Mouse (Mus musculus) MEL (cell line): ENCODE measurements around the gene Adgrv1. TPM values are rescaled to one million over a fixed set of nuclear protein-coding genes. Genes with fewer than 3 reads are reported as not detected.

Experiments used
- DNase-seq: peaks from one replicate; pipeline ENCODE4 v3.0.0; 2011; ENCODE audit warnings: low read depth, low spot score
- H3K27ac ChIP-seq: 2 replicates; pipeline ENCODE4 v1.5.1; 2012; ENCODE audit warnings: low read depth, mild to moderate bottlenecking, control low read depth, low read length, moderate library complexity; ENCODE audit not compliant: control insufficient read depth
- H3K27me3 ChIP-seq, 2 experiments: fragments of 150-350 bp in 1 of 2; sonication (generic) in 1 of 2; 2 replicates each; pipeline ENCODE4 v1.6.1; 2012; ENCODE audit warnings: low read length in 2 of 2, mild to moderate bottlenecking in 2 of 2, improper control_type of control experiment in 1 of 2, moderate library complexity in 1 of 2; ENCODE audit not compliant: insufficient read depth in 2 of 2, control insufficient read depth in 1 of 2
- H3K36me3 ChIP-seq, 2 experiments: 2 replicates each; pipeline ENCODE4 v1.6.1; 2012 to 2014; ENCODE audit warnings: low read length in 2 of 2, improper control_type of control experiment in 1 of 2, inconsistent platforms in 1 of 2, mild to moderate bottlenecking in 1 of 2; ENCODE audit not compliant: insufficient read depth in 2 of 2, control insufficient read depth in 1 of 2
- H3K4me1 ChIP-seq, 2 experiments: fragments of 150-350 bp in 1 of 2; sonication (generic) in 1 of 2; 2 replicates each; pipeline ENCODE4 v1.6.1; 2012; ENCODE audit warnings: low read length in 2 of 2, improper control_type of control experiment in 1 of 2, mild to moderate bottlenecking in 1 of 2; ENCODE audit not compliant: insufficient read depth in 2 of 2, control insufficient read depth in 1 of 2
- H3K4me3 ChIP-seq, 2 experiments: fragments of 150-350 bp in 1 of 2; sonication (generic) in 1 of 2; 2 replicates each; pipeline ENCODE4 v1.5.1; 2012; ENCODE audit warnings: low read depth in 2 of 2, low read length in 2 of 2, mild to moderate bottlenecking in 2 of 2, moderate library complexity in 2 of 2, control low read depth in 1 of 2, improper control_type of control experiment in 1 of 2; ENCODE audit not compliant: control insufficient read depth in 1 of 2, insufficient read depth in 1 of 2
- H3K79me2 ChIP-seq: 2 replicates; pipeline ENCODE4 v1.6.1; 2012; ENCODE audit warnings: mild to moderate bottlenecking, low read length, moderate library complexity; ENCODE audit not compliant: control insufficient read depth, poor library complexity, insufficient read depth
- H3K9ac ChIP-seq: 2 replicates; pipeline ENCODE4 v1.6.1; 2012; ENCODE audit warnings: low read depth, mild to moderate bottlenecking, control low read depth, low read length, moderate library complexity; ENCODE audit not compliant: control insufficient read depth, poor library complexity, severe bottlenecking
- H3K9me3 ChIP-seq: fragments of 150-350 bp; sonication (generic); replicated peaks from 2 replicates; pipeline ENCODE4 v1.6.1; 2012; ENCODE audit warnings: mild to moderate bottlenecking, low read length, improper control_type of control experiment, moderate library complexity; ENCODE audit not compliant: insufficient read depth
- BHLHE40 ChIP-seq: IDR thresholded peaks from 2 replicates; pipeline ENCODE4 v1.6.1; 2012; ENCODE audit warnings: low read depth, mild to moderate bottlenecking, inconsistent platforms, low read length, improper control_type of control experiment, borderline replicate concordance
- CHD1 ChIP-seq: IDR thresholded peaks from 2 replicates; pipeline ENCODE4 v1.6.1; 2012; ENCODE audit warnings: low read depth, mild to moderate bottlenecking, inconsistent platforms, low read length, improper control_type of control experiment
- CTCF ChIP-seq, 3 experiments: IDR thresholded peaks in 2 of 3; conservative IDR thresholded peaks in 1 of 3; 2 replicates each; pipeline ENCODE4 v1.5.1; 2011 to 2012; ENCODE audit warnings: low read length in 3 of 3, low read depth in 2 of 3, mild to moderate bottlenecking in 2 of 3, improper control_type of control experiment in 1 of 3, inconsistent platforms in 1 of 3, mixed read lengths in 1 of 3, moderate library complexity in 1 of 3; ENCODE audit not compliant: control insufficient read depth in 1 of 3, insufficient read depth in 1 of 3, poor library complexity in 1 of 3, severe bottlenecking in 1 of 3
- ELF1 ChIP-seq: IDR thresholded peaks from 2 replicates; pipeline ENCODE4 v1.6.1; 2014; ENCODE audit warnings: low read depth, mild to moderate bottlenecking, inconsistent platforms, low read length, improper control_type of control experiment, moderate library complexity
- EP300 ChIP-seq, 2 experiments: IDR thresholded peaks; 2 replicates each; pipeline ENCODE4 v1.6.1; 2011; ENCODE audit warnings: improper control_type of control experiment in 2 of 2, low read length in 2 of 2, low read depth in 1 of 2, mild to moderate bottlenecking in 1 of 2
- ETS1 ChIP-seq: IDR thresholded peaks from 2 replicates; pipeline ENCODE4 v1.6.1; 2012; ENCODE audit warnings: low read depth, mild to moderate bottlenecking, inconsistent platforms, low read length, improper control_type of control experiment, moderate library complexity
- HCFC1 ChIP-seq: IDR thresholded peaks from 2 replicates; pipeline ENCODE4 v1.6.1; 2012; ENCODE audit warnings: low read depth, mild to moderate bottlenecking, inconsistent platforms, low read length, improper control_type of control experiment, moderate library complexity
- MEF2A ChIP-seq: IDR thresholded peaks from 2 replicates; pipeline ENCODE4 v1.6.1; 2014; ENCODE audit warnings: low read depth, mild to moderate bottlenecking, inconsistent platforms, low read length, improper control_type of control experiment; ENCODE audit not compliant: poor library complexity, insufficient replicate concordance, severe bottlenecking; ENCODE audit errors: extremely low read depth
- MYC ChIP-seq: IDR thresholded peaks from 2 replicates; pipeline ENCODE4 v1.6.1; 2011; ENCODE audit warnings: low read depth, mild to moderate bottlenecking, low read length, improper control_type of control experiment, moderate library complexity
- POLR2A ChIP-seq, 2 experiments: IDR thresholded peaks; 2 replicates each; pipeline ENCODE4 v1.6.1; 2011 to 2012; ENCODE audit warnings: low read length in 2 of 2, mild to moderate bottlenecking in 2 of 2, control low read depth in 1 of 2, improper control_type of control experiment in 1 of 2, low read depth in 1 of 2, moderate library complexity in 1 of 2; ENCODE audit not compliant: control insufficient read depth in 1 of 2, insufficient read depth in 1 of 2, poor library complexity in 1 of 2
- POLR2AphosphoS5 ChIP-seq: IDR thresholded peaks from 2 replicates; pipeline ENCODE4 v1.6.1; 2012; ENCODE audit warnings: low read depth, borderline replicate concordance, mild to moderate bottlenecking, inconsistent platforms, low read length, moderate library complexity, mixed read lengths
- TCF12 ChIP-seq: IDR thresholded peaks from 2 replicates; pipeline ENCODE4 v1.6.1; 2014; ENCODE audit warnings: low read depth, mild to moderate bottlenecking, inconsistent platforms, low read length, improper control_type of control experiment, moderate library complexity
- UBTF ChIP-seq: IDR thresholded peaks from 2 replicates; pipeline ENCODE4 v1.6.1; 2012; ENCODE audit warnings: low read depth, mild to moderate bottlenecking, inconsistent platforms, low read length, improper control_type of control experiment, moderate library complexity, borderline replicate concordance; ENCODE audit not compliant: insufficient read depth
- USF1 ChIP-seq: IDR thresholded peaks from 2 replicates; pipeline ENCODE4 v1.6.1; 2014; ENCODE audit warnings: low read depth, mild to moderate bottlenecking, inconsistent platforms, low read length, improper control_type of control experiment, moderate library complexity
- polyA plus RNA-seq, 2 experiments: library from polyadenylated mRNA; stranded (reverse) in 1 of 2; unstranded in 1 of 2; fragments of >175 nt in 1 of 2; fragments of >200 nt in 1 of 2; gene quantifications; 2 replicates each; pipeline versions ENCODE4 v1.2.1 to v1.2.4; 2012; ENCODE audit warnings: low replicate concordance in 2 of 2, low read depth in 1 of 2; ENCODE audit not compliant: insufficient read length in 2 of 2, insufficient read depth in 1 of 2, missing spikeins in 1 of 2
- total RNA-seq: library from RNA; depleted of rRNA; stranded (reverse); fragments of 300-350 nt; gene quantifications from 2 replicates; pipeline ENCODE4 v1.2.3, GENCODE M21; 2012; rRNA removed

Gene Adgrv1
- 5.6 and 5.8 TPM in 2 replicates for total RNA-seq
- 1 to 10 TPM in 1 of 2 experiments, not detected in 1; 5.8 TPM for polyA plus RNA-seq

- Histone ChIP-seq H3K4me3 (peak within 1 kb of the TSS; percentile 80 to 94), H3K4me1 (peaks cover 4 to 5% of the 10 kb centered on the region in 2 experiments; a peak in 3 of 4 replicates), H3K9me3 (no peaks in the 10 kb centered on the region), H3K36me3 (peaks cover 0 to 6% of the 10 kb centered on the region in 2 experiments; a peak in 1 of 4 replicates), H3K9ac (peak within 1 kb of the TSS; percentile 73)
- TF ChIP-seq UBTF (no peak), POLR2A (IDR thresholded peaks at IDR 0.05; ENCODE audit: control insufficient read depth in 1 of 2, insufficient read depth in 1 of 2, low read depth in 1 of 2, low read length in 2 of 2, poor library complexity in 1 of 2) (peak in 1 of 2 experiments; percentile 25; a peak in 1 of 4 replicates)
- TF ChIP-seq, all 39 proteins: peak for 1
- peak; percentile 70 for DNase-seq
- H3K79me2 ChIP-seq = peaks cover 3% of the 10 kb centered on the region
- H3K27ac ChIP-seq = peak within 1 kb of the TSS; percentile 65
- no peaks in the 10 kb centered on the region for H3K27me3 ChIP-seq
Observed at GRCm38 (mm10) chr13:81632720-81633415, at the start of gene Adgrv1. TSS of gene Adgrv1 (minus strand) at chr13:81633154.

- DNase-seq = no peak
- no peak overlapping the region for H3K9ac ChIP-seq
- no peaks in the 10 kb centered on the region for H3K27me3 ChIP-seq
- no peaks in the 10 kb centered on the region for H3K4me1 ChIP-seq
- peaks cover 0 to 15% of the 10 kb centered on the region in 2 experiments; a peak in 2 of 4 replicates for H3K36me3 ChIP-seq
- H3K4me3 ChIP-seq = no peak overlapping the region
- no peak overlapping the region for H3K27ac ChIP-seq
- TF ChIP-seq BHLHE40 (no peak), CHD1 (no peak), MEF2A (no peak), ELF1 (no peak), ETS1 (no peak), TCF12 (no peak), USF1 (no peak), CTCF (IDR thresholded peaks at IDR 0.05 in 2 of 3, conservative IDR thresholded peaks at IDR 0.05 in 1 of 3; ENCODE audit: control insufficient read depth in 1 of 3, insufficient read depth in 1 of 3, low read depth in 2 of 3, low read length in 3 of 3, poor library complexity in 1 of 3, severe bottlenecking in 1 of 3) (no peak), POLR2A (IDR thresholded peaks at IDR 0.05; ENCODE audit: control insufficient read depth in 1 of 2, insufficient read depth in 1 of 2, low read depth in 1 of 2, low read length in 2 of 2, poor library complexity in 1 of 2) (no peak), MYC (no peak)
- H3K9me3 ChIP-seq = no peaks in the 10 kb centered on the region
- H3K79me2 ChIP-seq = no peaks in the 10 kb centered on the region
Observed at GRCm38 (mm10) chr13:81675333-81675732, 42.4 kb upstream of the Adgrv1 start.

- Histone ChIP-seq H3K79me2 (no peaks in the 10 kb centered on the region), H3K36me3 (peaks cover 0 to 3% of the 10 kb centered on the region in 2 experiments; a peak in 3 of 4 replicates), H3K4me1 (no peaks in the 10 kb centered on the region), H3K9ac (no peak overlapping the region), H3K9me3 (no peaks in the 10 kb centered on the region), H3K27me3 (no peaks in the 10 kb centered on the region), H3K4me3 (no peak overlapping the region), H3K27ac (no peak overlapping the region)
- DNase-seq = no peak
- TF ChIP-seq POLR2AphosphoS5 = no peak
- TF ChIP-seq TCF12 = no peak
- TF ChIP-seq HCFC1 = no peak
- no peak for TF ChIP-seq EP300 (IDR thresholded peaks at IDR 0.05; ENCODE audit: low read depth in 1 of 2, low read length in 2 of 2)
Observed at GRCm38 (mm10) chr13:81667713-81668112, 34.8 kb upstream of the Adgrv1 start.
